Mouse (Mus musculus): ENCODE measurements around the gene Adcy3. TPM values are rescaled to one million over a fixed set of nuclear protein-coding genes. Genes with fewer than 3 reads are reported as not detected.
"Not testable (repeated sequence)": the region's sequence is repeated elsewhere in the genome, so short reads cannot be mapped to it uniquely, and the experiment has no call there.

The Adcy3 gene
- polyA plus RNA-seq, 1 experiment from 2014 or later: 13.5 TPM

GRCm38 (mm10) chr12:4212908-4213307 lies 80.0 kb downstream of the Adcy3 start:
- Histone ChIP-seq H3K27ac (no peak overlapping the region), H3K36me3 (replicated peaks) (peaks cover 17% of the 10 kb centered on the region; the same call in 1 of the 2 replicates), H3K4me1 (no peaks in the 10 kb centered on the region), H3K9me3 (no peaks in the 10 kb centered on the region), H3K27me3 (replicated peaks) (no peaks in the 10 kb centered on the region), H3K4me3 (no peak overlapping the region), H3K4me2 (no peak overlapping the region), H3K9ac (no peak overlapping the region)
- no peak for ATAC-seq (replicated peaks)
- WGBS: 61% methylated on average over 8 of the region's 8 CpGs

- ATAC-seq (replicated peaks): no peak
- WGBS: 95% methylated on average over 7 of the region's 7 CpGs
- Histone ChIP-seq H3K9me3 (no peaks in the 10 kb centered on the region), H3K4me1 (peaks cover 18% of the 10 kb centered on the region), H3K27me3 (replicated peaks) (no peaks in the 10 kb centered on the region), H3K4me2 (no peak overlapping the region), H3K27ac (no peak overlapping the region), H3K9ac (no peak overlapping the region), H3K36me3 (replicated peaks) (0 out of 2 replicates have a peak, but pooled peaks cover 5% of the 10 kb centered on the region), H3K4me3 (no peak overlapping the region)
Measured at GRCm38 (mm10) chr12:4230156-4230555, 97.3 kb downstream of the Adcy3 start.

- Histone ChIP-seq H3K9ac (no peak overlapping the region), H3K4me3 (0 out of 2 replicates have a peak overlapping the region, but pooled peaks have one; percentile 71), H3K4me2 (peak overlapping the region; percentile 87; the same call in 1 of the 2 replicates), H3K27me3 (replicated peaks) (no peaks in the 10 kb centered on the region), H3K27ac (no peak overlapping the region), H3K9me3 (no peaks in the 10 kb centered on the region), H3K36me3 (replicated peaks) (no peaks in the 10 kb centered on the region), H3K4me1 (peaks cover 18% of the 10 kb centered on the region)
- 59% methylated on average over 4 of the region's 4 CpGs for WGBS
- no peak for ATAC-seq (replicated peaks)
Measured at GRCm38 (mm10) chr12:4232777-4233176, 99.9 kb downstream of the Adcy3 start.

- peaks cover 18% of the 10 kb centered on the region for H3K4me1 ChIP-seq
- H3K27ac ChIP-seq: peak within 1 kb of the TSS; percentile 99
- no peaks in the 10 kb centered on the region for H3K36me3 ChIP-seq (replicated peaks)
- H3K9ac ChIP-seq: peak within 1 kb of the TSS; percentile 68
- H3K4me2 ChIP-seq: peak within 1 kb of the TSS; percentile 87
- H3K9me3 ChIP-seq: no peaks in the 10 kb centered on the region
- peak within 1 kb of the TSS; percentile 71 for H3K4me3 ChIP-seq
- no peaks in the 10 kb centered on the region for H3K27me3 ChIP-seq (replicated peaks)
- under 1% methylated on average over 50 of the region's 50 CpGs for WGBS
- peak; percentile 99 for ATAC-seq (replicated peaks)
Measured at GRCm38 (mm10) chr12:4233572-4234508, 100.9 kb downstream of the Adcy3 start, which contains the start of the genes Ptrhd1 and Cenpo. Gene Ptrhd1 (plus strand): TSS chr12:4234027. Gene Cenpo (minus strand): TSS chr12:4234294.

GRCm38 (mm10) chr12:4237481-4237880 lies 104.6 kb downstream of the Adcy3 start:
- Histone ChIP-seq H3K4me3 (no peak overlapping the region), H3K27ac (no peak overlapping the region), H3K9ac (no peak overlapping the region), H3K9me3 (no peaks in the 10 kb centered on the region), H3K36me3 (replicated peaks) (no peaks in the 10 kb centered on the region), H3K4me2 (no peak overlapping the region), H3K27me3 (replicated peaks) (no peaks in the 10 kb centered on the region), H3K4me1 (peaks cover 14% of the 10 kb centered on the region)
- 93% methylated on average over 15 of the region's 15 CpGs for WGBS
- ATAC-seq (replicated peaks): no peak

GRCm38 (mm10) chr12:4240281-4240680 lies 107.4 kb downstream of the Adcy3 start:
- not testable (repeated sequence) for H3K36me3 ChIP-seq (replicated peaks); H3K27me3 ChIP-seq (replicated peaks); H3K4me1 ChIP-seq; H3K27ac ChIP-seq; H3K4me3 ChIP-seq; H3K9me3 ChIP-seq; H3K4me2 ChIP-seq; ATAC-seq (replicated peaks); H3K9ac ChIP-seq
- 81% methylated on average over 8 of the region's 8 CpGs for WGBS

- H3K27ac ChIP-seq: no peak overlapping the region
Measured at GRCm38 (mm10) chr12:4243805-4244204, 110.9 kb downstream of the Adcy3 start.

GRCm38 (mm10) chr12:4245742-4246141 lies 112.8 kb downstream of the Adcy3 start:
- no peaks in the 10 kb centered on the region for H3K4me1 ChIP-seq
- H3K4me3 ChIP-seq: no peak overlapping the region
- 0 out of 2 replicates have a peak, but pooled peaks cover 3% of the 10 kb centered on the region for H3K36me3 ChIP-seq (replicated peaks)
- no peaks in the 10 kb centered on the region for H3K27me3 ChIP-seq (replicated peaks)
- H3K9me3 ChIP-seq: no peaks in the 10 kb centered on the region
- ATAC-seq (replicated peaks): no peak
- no peak overlapping the region for H3K4me2 ChIP-seq
- no peak overlapping the region for H3K9ac ChIP-seq
- H3K27ac ChIP-seq: no peak overlapping the region
- WGBS: 90% methylated on average over 10 of the region's 10 CpGs

More at GRCm38 (mm10) chr12:4243805-4244204, 110.9 kb downstream of the Adcy3 start:
- 0 out of 2 replicates have a peak, but pooled peaks cover 3% of the 10 kb centered on the region for H3K36me3 ChIP-seq (replicated peaks)
- H3K4me3 ChIP-seq: no peak overlapping the region
- H3K9me3 ChIP-seq: no peaks in the 10 kb centered on the region
- no peak overlapping the region for H3K4me2 ChIP-seq
- H3K9ac ChIP-seq: no peak overlapping the region
- no peaks in the 10 kb centered on the region for H3K27me3 ChIP-seq (replicated peaks)
- no peak for ATAC-seq (replicated peaks)
- 86% methylated on average over 2 of the region's 2 CpGs for WGBS
- H3K4me1 ChIP-seq: no peaks in the 10 kb centered on the region

GRCm38 (mm10) chr12:4249786-4250185 lies 116.9 kb downstream of the Adcy3 start:
- H3K4me2 ChIP-seq: no peak overlapping the region
- no peaks in the 10 kb centered on the region for H3K9me3 ChIP-seq
- no peak overlapping the region for H3K9ac ChIP-seq
- no peak overlapping the region for H3K4me3 ChIP-seq
- H3K36me3 ChIP-seq (replicated peaks): peaks cover 21% of the 10 kb centered on the region
- no peaks in the 10 kb centered on the region for H3K4me1 ChIP-seq
- no peak overlapping the region for H3K27ac ChIP-seq
- ATAC-seq (replicated peaks): no peak
- H3K27me3 ChIP-seq (replicated peaks): no peaks in the 10 kb centered on the region
- 85% methylated on average over 6 of the region's 6 CpGs for WGBS

GRCm38 (mm10) chr12:4252742-4253655 lies 120.1 kb downstream of the Adcy3 start:
- no peaks in the 10 kb centered on the region for H3K4me1 ChIP-seq
- H3K9ac ChIP-seq: no peak overlapping the region
- ATAC-seq (replicated peaks): no peak
- no peaks in the 10 kb centered on the region for H3K9me3 ChIP-seq
- no peaks in the 10 kb centered on the region for H3K27me3 ChIP-seq (replicated peaks)
- H3K27ac ChIP-seq: no peak overlapping the region
- H3K4me3 ChIP-seq: no peak overlapping the region
- 93% methylated on average over 16 of the region's 16 CpGs for WGBS
- peaks cover 18% of the 10 kb centered on the region for H3K36me3 ChIP-seq (replicated peaks)
- H3K4me2 ChIP-seq: no peak overlapping the region

Measured in midbrain, embryonic 15.5 days (tissue).